Mouse (Mus musculus): ENCODE results near the gene Rps18. TPM values are rescaled to one million over a fixed set of nuclear protein-coding genes. Genes with fewer than 3 reads are reported as not detected.

The Rps18 gene
- polyA plus RNA-seq, 2 experiments = 1,098 to 1,411 TPM

- no peaks in the 10 kb centered on the region for H3K27me3 ChIP-seq (ENCODE audit: control insufficient read depth, insufficient read depth, low read length)
- WGBS (ENCODE audit: insufficient replicate concordance) = 89% methylated on average over 11 of the region's 11 CpGs
- peaks cover 12% of the 10 kb centered on the region for H3K36me3 ChIP-seq (replicated peaks; ENCODE audit: control insufficient read depth, insufficient read depth, low read depth)
- DNase-seq (ENCODE audit: low read depth in 3 of 3, low spot score in 3 of 3) = no peak
- H3K9me3 ChIP-seq (ENCODE audit: control insufficient read depth, low read length) = no peaks in the 10 kb centered on the region
- no peak for TF ChIP-seq CTCF (IDR thresholded peaks at IDR 0.05; ENCODE audit: low read depth)
- no peak for TF ChIP-seq EP300 (IDR thresholded peaks at IDR 0.05; ENCODE audit: low read depth)
- H3K4me3 ChIP-seq (ENCODE audit: insufficient read depth in 1 of 2, low read depth in 2 of 2, low read length in 2 of 2) = no peak overlapping the region
- no peak overlapping the region for H3K4me2 ChIP-seq (ENCODE audit: low read depth)
- no peak overlapping the region for H3K27ac ChIP-seq
- no peak overlapping the region for H3K9ac ChIP-seq (replicated peaks)
- ATAC-seq (ENCODE audit: insufficient read depth) = no peak
- H3K4me1 ChIP-seq (replicated peaks; ENCODE audit: control insufficient read depth in 2 of 2, insufficient read depth in 2 of 2, low read length in 1 of 2) = peaks cover 5 to 11% of the 10 kb centered on the region in 2 experiments
These were observed 2.6 kb upstream of the Rps18 start for GRCm38 (mm10) chr17:33958451-33958850.

GRCm38 (mm10) chr17:33957493-33957892, 1.7 kb upstream of the Rps18 start:
- WGBS (ENCODE audit: insufficient replicate concordance) = 76% methylated on average over 6 of the region's 6 CpGs
- DNase-seq (ENCODE audit: low read depth in 3 of 3, low spot score in 3 of 3) (no peak), ATAC-seq (ENCODE audit: insufficient read depth) (no peak)
- Histone ChIP-seq H3K9me3 (ENCODE audit: control insufficient read depth, low read length) (no peaks in the 10 kb centered on the region), H3K4me2 (ENCODE audit: low read depth) (no peak overlapping the region), H3K27me3 (ENCODE audit: control insufficient read depth, insufficient read depth, low read length) (no peaks in the 10 kb centered on the region), H3K4me3 (ENCODE audit: insufficient read depth in 1 of 2, low read depth in 2 of 2, low read length in 2 of 2) (no peak overlapping the region), H3K36me3 (replicated peaks; ENCODE audit: control insufficient read depth, insufficient read depth, low read depth) (peaks cover 21% of the 10 kb centered on the region), H3K9ac (replicated peaks) (no peak overlapping the region), H3K4me1 (replicated peaks; ENCODE audit: control insufficient read depth in 2 of 2, insufficient read depth in 2 of 2, low read length in 1 of 2) (peaks cover 14 to 15% of the 10 kb centered on the region in 2 experiments), H3K27ac (no peak overlapping the region)
- TF ChIP-seq CTCF (IDR thresholded peaks at IDR 0.05; ENCODE audit: low read depth) (no peak), EP300 (IDR thresholded peaks at IDR 0.05; ENCODE audit: low read depth) (no peak)

GRCm38 (mm10) chr17:33956336-33956735, 535 bp upstream of the Rps18 start:
- Histone ChIP-seq H3K4me1 (replicated peaks; ENCODE audit: control insufficient read depth in 2 of 2, insufficient read depth in 2 of 2, low read length in 1 of 2) (peaks cover 15 to 18% of the 10 kb centered on the region in 2 experiments), H3K36me3 (replicated peaks; ENCODE audit: control insufficient read depth, insufficient read depth, low read depth) (peaks cover 28% of the 10 kb centered on the region), H3K27me3 (ENCODE audit: control insufficient read depth, insufficient read depth, low read length) (no peaks in the 10 kb centered on the region), H3K9me3 (ENCODE audit: control insufficient read depth, low read length) (no peaks in the 10 kb centered on the region), H3K4me3 (ENCODE audit: insufficient read depth in 1 of 2, low read depth in 2 of 2, low read length in 2 of 2) (peak overlapping the region; percentile 82 to 91), H3K4me2 (ENCODE audit: low read depth) (peak overlapping the region; percentile 82), H3K9ac (replicated peaks) (peak overlapping the region; percentile 94), H3K27ac (peak overlapping the region; percentile 67)
- no peak for ATAC-seq (ENCODE audit: insufficient read depth)
- TF ChIP-seq EP300 (IDR thresholded peaks at IDR 0.05; ENCODE audit: low read depth) (no peak), CTCF (IDR thresholded peaks at IDR 0.05; ENCODE audit: low read depth) (no peak)
- 5% methylated on average over 10 of the region's 10 CpGs for WGBS (ENCODE audit: insufficient replicate concordance)
- no peak for DNase-seq (ENCODE audit: low read depth in 3 of 3, low spot score in 3 of 3)

GRCm38 (mm10) chr17:33954646-33955554, 901 bp downstream of the Rps18 start:
- WGBS (ENCODE audit: insufficient replicate concordance) = under 1% methylated on average over 33 of the region's 33 CpGs
- TF ChIP-seq CTCF (IDR thresholded peaks at IDR 0.05; ENCODE audit: low read depth) (no peak), EP300 (IDR thresholded peaks at IDR 0.05; ENCODE audit: low read depth) (peak; percentile 25; the same call in 1 of the 2 replicates)
- H3K4me3 ChIP-seq (ENCODE audit: insufficient read depth in 1 of 2, low read depth in 2 of 2, low read length in 2 of 2) = peak overlapping the region; percentile 70 to 82
- no peaks in the 10 kb centered on the region for H3K9me3 ChIP-seq (ENCODE audit: control insufficient read depth, low read length)
- H3K27me3 ChIP-seq (ENCODE audit: control insufficient read depth, insufficient read depth, low read length) = no peaks in the 10 kb centered on the region
- H3K4me2 ChIP-seq (ENCODE audit: low read depth) = peak overlapping the region; percentile 89
- peaks cover 28% of the 10 kb centered on the region for H3K36me3 ChIP-seq (replicated peaks; ENCODE audit: control insufficient read depth, insufficient read depth, low read depth)
- DNase-seq (ENCODE audit: low read depth in 3 of 3, low spot score in 3 of 3) (no peak), ATAC-seq (ENCODE audit: insufficient read depth) (peak; percentile 2; the same call in 1 of the 2 replicates)
- peak overlapping the region; percentile 40 for H3K27ac ChIP-seq
- peak overlapping the region; percentile 86 for H3K9ac ChIP-seq (replicated peaks)
- peaks cover 18 to 20% of the 10 kb centered on the region in 2 experiments for H3K4me1 ChIP-seq (replicated peaks; ENCODE audit: control insufficient read depth in 2 of 2, insufficient read depth in 2 of 2, low read length in 1 of 2)

- no peak for ATAC-seq (ENCODE audit: insufficient read depth)
- H3K4me3 ChIP-seq (ENCODE audit: insufficient read depth in 1 of 2, low read depth in 2 of 2, low read length in 2 of 2) = peak overlapping the region; percentile 70 to 82
- 16% methylated on average over 5 of the region's 5 CpGs for WGBS (ENCODE audit: insufficient replicate concordance)
- H3K9ac ChIP-seq (replicated peaks) = peak overlapping the region; percentile 86
- H3K27me3 ChIP-seq (ENCODE audit: control insufficient read depth, insufficient read depth, low read length) = no peaks in the 10 kb centered on the region
- peaks cover 29% of the 10 kb centered on the region for H3K36me3 ChIP-seq (replicated peaks; ENCODE audit: control insufficient read depth, insufficient read depth, low read depth)
- DNase-seq (ENCODE audit: low read depth in 3 of 3, low spot score in 3 of 3) = no peak
- no peaks in the 10 kb centered on the region for H3K9me3 ChIP-seq (ENCODE audit: control insufficient read depth, low read length)
- TF ChIP-seq CTCF (IDR thresholded peaks at IDR 0.05; ENCODE audit: low read depth) = no peak
- TF ChIP-seq EP300 (IDR thresholded peaks at IDR 0.05; ENCODE audit: low read depth) = no peak
- peak overlapping the region; percentile 40 for H3K27ac ChIP-seq
- peak overlapping the region; percentile 89 for H3K4me2 ChIP-seq (ENCODE audit: low read depth)
- H3K4me1 ChIP-seq (replicated peaks; ENCODE audit: control insufficient read depth in 2 of 2, insufficient read depth in 2 of 2, low read length in 1 of 2) = peaks cover 18 to 20% of the 10 kb centered on the region in 2 experiments
These were observed 1.7 kb downstream of the Rps18 start for GRCm38 (mm10) chr17:33953961-33954565.

Data from liver, embryonic 14.5 days (tissue).